Mouse (Mus musculus) neural tube, embryonic 12.5 days (tissue): ENCODE data around the gene Kcnn1. TPM values are rescaled to one million over a fixed set of nuclear protein-coding genes. Genes with fewer than 3 reads are reported as not detected.

Source experiments
- ATAC-seq: fragments of 200-750 bp; cut with Nextera tagmentation; 2 replicates; pipeline ENCODE4 v1.8.0; 2017; ENCODE audit warnings: low read depth, mild to moderate bottlenecking, moderate TSS enrichment, moderate library complexity; ENCODE audit not compliant: low FRiP score
- H3K27ac ChIP-seq: fragments of 300-500 bp; sonication (generic); 2 replicates; pipeline ENCODE4 v1.5.1; 2016
- H3K27me3 ChIP-seq: fragments of 300-500 bp; sonication (generic); replicated peaks from 2 replicates; pipeline ENCODE4 v1.6.1; 2016; ENCODE audit warnings: mild to moderate bottlenecking
- H3K36me3 ChIP-seq: fragments of 300-500 bp; sonication (generic); 2 replicates; pipeline ENCODE4 v1.6.1; 2016; ENCODE audit warnings: mild to moderate bottlenecking
- H3K4me1 ChIP-seq: fragments of 300-500 bp; sonication (generic); 2 replicates; pipeline ENCODE4 v1.6.1; 2016
- H3K4me2 ChIP-seq: fragments of 300-500 bp; sonication (generic); replicated peaks from 2 replicates; pipeline ENCODE4 v1.6.1; 2016; ENCODE audit warnings: mild to moderate bottlenecking
- H3K4me3 ChIP-seq: fragments of 300-500 bp; sonication (generic); 2 replicates; pipeline ENCODE4 v1.5.1; 2016
- H3K9ac ChIP-seq: fragments of 300-500 bp; sonication (generic); 2 replicates; pipeline ENCODE4 v1.6.1; 2016; ENCODE audit warnings: mild to moderate bottlenecking
- H3K9me3 ChIP-seq: fragments of 300-500 bp; sonication (generic); 2 replicates; pipeline ENCODE4 v1.6.1; 2016; ENCODE audit warnings: mild to moderate bottlenecking
- WGBS: fragments of 180-500 bp; shearing (Covaris S2); methylation state at CpG from one replicate; pipeline ENCODE4 v1.1.7; 2016; 5-methylcytosine and 5-hydroxymethylcytosine counted together
- polyA plus RNA-seq: library from polyadenylated mRNA; unstranded; fragments of >200 nt; fragmentation: Nextera tagmentation; extraction: Ambion mirVana; gene quantifications from 2 replicates; pipeline ENCODE4 v1.2.1, GENCODE M21; 2016

The Kcnn1 gene
- polyA plus RNA-seq, 1 experiment from 2014 or later, result 24.8 TPM

GRCm38 (mm10) chr8:70845108-70845507, 17.9 kb downstream of the Kcnn1 start:
- Histone ChIP-seq H3K27ac (no peak overlapping the region), H3K36me3 (no peaks in the 10 kb centered on the region), H3K9ac (no peak overlapping the region), H3K4me2 (no peak overlapping the region), H3K9me3 (no peaks in the 10 kb centered on the region), H3K4me1 (peaks cover 3% of the 10 kb centered on the region; the same call in 1 of the 2 replicates), H3K27me3 (no peaks in the 10 kb centered on the region), H3K4me3 (no peak overlapping the region)
- WGBS, result 39% methylated on average over 5 of the region's 5 CpGs
- ATAC-seq, result no peak

DNA sequence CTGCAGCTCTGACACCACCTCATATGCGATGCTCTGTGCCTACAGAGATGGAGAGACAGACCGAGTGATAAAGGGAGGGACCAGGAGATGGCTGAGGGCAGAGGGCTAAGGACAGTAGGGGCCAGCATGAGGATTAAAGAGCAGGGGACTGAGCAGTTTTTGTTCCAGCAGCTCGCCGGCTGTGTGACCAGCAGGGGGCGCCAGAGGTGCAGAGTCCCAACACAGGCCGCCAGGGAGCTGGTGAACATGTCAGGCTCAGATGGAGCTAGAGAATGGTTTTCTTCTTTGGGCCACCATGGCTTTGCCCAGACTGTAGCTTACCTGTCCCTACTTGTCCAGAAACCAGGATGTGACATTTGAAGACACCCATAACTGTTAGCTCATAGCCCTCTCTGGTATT, 18.5 kb downstream of the Kcnn1 start:
- Histone ChIP-seq H3K4me1 (peaks cover 3% of the 10 kb centered on the region; the same call in 1 of the 2 replicates), H3K27ac (no peak overlapping the region), H3K4me3 (no peak overlapping the region), H3K9me3 (no peaks in the 10 kb centered on the region), H3K36me3 (no peaks in the 10 kb centered on the region), H3K27me3 (no peaks in the 10 kb centered on the region), H3K4me2 (no peak overlapping the region), H3K9ac (0 out of 2 replicates have a peak overlapping the region, but pooled peaks have one; percentile 19)
- WGBS, result 3% methylated on average over 6 of the region's 6 CpGs
- 0 out of 2 replicates have a peak, but pooled peaks have one; percentile 1 for ATAC-seq

DNA sequence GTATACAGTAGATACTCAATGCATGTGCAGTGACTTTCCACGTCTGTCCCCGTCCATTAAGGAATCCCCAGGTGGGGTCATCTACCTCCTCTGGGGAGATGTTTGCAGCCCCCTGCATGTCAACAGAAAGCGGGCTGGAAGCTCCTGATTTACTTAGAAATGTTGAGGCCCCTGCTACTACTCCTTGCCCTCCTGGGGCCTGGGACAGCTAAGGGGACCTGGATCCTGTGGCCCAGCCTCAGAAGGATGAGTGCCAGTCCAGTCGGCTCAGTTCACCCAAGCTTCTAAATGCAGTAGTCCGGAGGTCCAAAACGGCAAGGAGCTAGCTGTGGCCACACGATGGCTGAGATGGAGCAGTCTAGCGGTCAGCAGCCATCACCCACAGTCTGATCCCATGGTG, 19.1 kb downstream of the Kcnn1 start:
- no peak overlapping the region for H3K4me2 ChIP-seq
- ATAC-seq, result no peak
- H3K27me3 ChIP-seq, result no peaks in the 10 kb centered on the region
- H3K4me1 ChIP-seq, result peaks cover 6% of the 10 kb centered on the region; the same call in 1 of the 2 replicates
- no peaks in the 10 kb centered on the region for H3K9me3 ChIP-seq
- WGBS, result 91% methylated on average over 8 of the region's 8 CpGs
- H3K9ac ChIP-seq, result 0 out of 2 replicates have a peak overlapping the region, but pooled peaks have one; percentile 19
- H3K27ac ChIP-seq, result no peak overlapping the region
- no peak overlapping the region for H3K4me3 ChIP-seq
- no peaks in the 10 kb centered on the region for H3K36me3 ChIP-seq

GRCm38 (mm10) chr8:70843214-70843773, 19.8 kb downstream of the Kcnn1 start:
- Histone ChIP-seq H3K27ac (no peak overlapping the region), H3K27me3 (no peaks in the 10 kb centered on the region), H3K36me3 (no peaks in the 10 kb centered on the region), H3K9ac (no peak overlapping the region), H3K4me2 (no peak overlapping the region), H3K4me3 (no peak overlapping the region), H3K9me3 (no peaks in the 10 kb centered on the region), H3K4me1 (peaks cover 12% of the 10 kb centered on the region)
- 82% methylated on average over 5 of the region's 5 CpGs for WGBS
- no peak for ATAC-seq

DNA sequence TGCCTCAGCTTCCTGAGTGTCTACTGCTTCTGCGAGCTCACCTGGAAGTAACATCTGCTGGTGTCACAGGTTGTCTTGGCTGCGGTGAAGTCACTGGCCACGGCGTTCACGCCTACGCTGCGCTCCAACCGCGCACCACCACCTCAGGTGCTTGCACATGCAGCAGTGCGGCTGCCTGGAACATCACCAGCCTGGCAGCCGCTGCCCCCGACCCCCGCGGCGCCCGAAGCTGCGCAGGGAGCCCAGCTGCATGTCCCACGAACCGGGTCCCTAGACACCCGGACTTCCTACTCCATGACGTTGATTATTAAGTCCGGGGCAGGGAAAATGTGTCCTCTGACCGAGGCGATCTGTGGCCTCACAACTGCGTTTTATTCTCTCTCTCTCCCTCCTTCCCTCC, 20.6 kb downstream of the Kcnn1 start:
- peaks cover 12% of the 10 kb centered on the region for H3K4me1 ChIP-seq
- 68% methylated on average over 25 of the region's 25 CpGs for WGBS
- H3K9ac ChIP-seq, result no peak overlapping the region
- no peak overlapping the region for H3K4me2 ChIP-seq
- no peak overlapping the region for H3K4me3 ChIP-seq
- no peak for ATAC-seq
- H3K9me3 ChIP-seq, result no peaks in the 10 kb centered on the region
- H3K27me3 ChIP-seq, result no peaks in the 10 kb centered on the region
- no peak overlapping the region for H3K27ac ChIP-seq
- no peaks in the 10 kb centered on the region for H3K36me3 ChIP-seq

DNA sequence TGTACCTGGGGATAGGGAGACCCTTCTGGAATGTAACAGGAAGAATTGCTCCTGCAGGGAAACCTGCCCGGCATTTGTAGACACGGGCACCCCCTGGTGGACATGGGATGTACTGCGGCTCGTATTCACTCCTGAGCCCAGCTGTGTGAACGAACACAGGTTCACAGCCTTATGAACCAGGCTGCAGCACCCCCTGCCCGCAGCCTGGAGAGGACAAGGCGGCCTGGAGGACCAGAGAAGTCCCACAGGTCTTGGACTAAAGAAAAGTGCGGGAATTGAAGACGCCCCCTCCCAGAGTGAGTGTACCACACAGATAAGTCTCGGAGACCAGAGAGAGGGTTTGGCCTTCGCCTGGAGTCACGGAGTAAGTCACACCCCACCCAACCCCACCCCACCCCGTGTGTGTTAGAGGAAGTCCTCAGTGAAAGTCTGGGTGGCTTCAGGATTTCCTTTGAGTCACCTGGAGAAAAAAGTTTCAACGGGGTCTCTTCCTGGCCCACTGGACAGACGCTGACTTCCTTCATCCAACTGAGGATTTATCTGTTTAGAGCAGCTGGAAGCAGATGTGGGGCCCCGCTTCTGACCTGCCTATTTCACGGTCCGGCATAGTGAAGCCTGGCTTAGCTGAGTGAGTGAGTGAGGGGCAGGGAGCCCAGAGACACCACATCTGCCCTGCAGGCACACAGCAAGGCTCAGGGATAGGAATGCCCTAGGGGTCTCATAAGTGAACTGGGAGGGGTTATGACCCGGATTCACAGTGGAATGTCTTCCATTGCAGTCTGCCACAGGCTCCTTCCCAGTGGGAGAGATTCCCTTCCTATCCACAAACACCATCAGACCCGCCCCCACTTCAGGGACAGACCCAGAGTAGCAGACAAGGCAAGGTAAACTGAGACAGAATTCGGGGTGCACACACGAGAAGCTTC, 21.6 kb downstream of the Kcnn1 start:
- no peak overlapping the region for H3K4me2 ChIP-seq
- H3K9me3 ChIP-seq, result no peaks in the 10 kb centered on the region
- no peaks in the 10 kb centered on the region for H3K27me3 ChIP-seq
- no peaks in the 10 kb centered on the region for H3K36me3 ChIP-seq
- no peak for ATAC-seq
- H3K4me1 ChIP-seq, result peaks cover 12% of the 10 kb centered on the region
- H3K9ac ChIP-seq, result no peak overlapping the region
- no peak overlapping the region for H3K4me3 ChIP-seq
- H3K27ac ChIP-seq, result no peak overlapping the region
- 39% methylated on average over 22 of the region's 22 CpGs for WGBS

- no peaks in the 10 kb centered on the region for H3K9me3 ChIP-seq
- no peak overlapping the region for H3K9ac ChIP-seq
- no peak overlapping the region for H3K27ac ChIP-seq
- no peak for ATAC-seq
- H3K4me1 ChIP-seq, result peaks cover 12% of the 10 kb centered on the region
- no peak overlapping the region for H3K4me3 ChIP-seq
- WGBS, result 51% methylated on average over 10 of the region's 10 CpGs
- no peaks in the 10 kb centered on the region for H3K27me3 ChIP-seq
- no peak overlapping the region for H3K4me2 ChIP-seq
- H3K36me3 ChIP-seq, result peaks cover 6% of the 10 kb centered on the region; the same call in 1 of the 2 replicates
These were observed 22.5 kb downstream of the Kcnn1 start for GRCm38 (mm10) chr8:70840590-70840989.

DNA sequence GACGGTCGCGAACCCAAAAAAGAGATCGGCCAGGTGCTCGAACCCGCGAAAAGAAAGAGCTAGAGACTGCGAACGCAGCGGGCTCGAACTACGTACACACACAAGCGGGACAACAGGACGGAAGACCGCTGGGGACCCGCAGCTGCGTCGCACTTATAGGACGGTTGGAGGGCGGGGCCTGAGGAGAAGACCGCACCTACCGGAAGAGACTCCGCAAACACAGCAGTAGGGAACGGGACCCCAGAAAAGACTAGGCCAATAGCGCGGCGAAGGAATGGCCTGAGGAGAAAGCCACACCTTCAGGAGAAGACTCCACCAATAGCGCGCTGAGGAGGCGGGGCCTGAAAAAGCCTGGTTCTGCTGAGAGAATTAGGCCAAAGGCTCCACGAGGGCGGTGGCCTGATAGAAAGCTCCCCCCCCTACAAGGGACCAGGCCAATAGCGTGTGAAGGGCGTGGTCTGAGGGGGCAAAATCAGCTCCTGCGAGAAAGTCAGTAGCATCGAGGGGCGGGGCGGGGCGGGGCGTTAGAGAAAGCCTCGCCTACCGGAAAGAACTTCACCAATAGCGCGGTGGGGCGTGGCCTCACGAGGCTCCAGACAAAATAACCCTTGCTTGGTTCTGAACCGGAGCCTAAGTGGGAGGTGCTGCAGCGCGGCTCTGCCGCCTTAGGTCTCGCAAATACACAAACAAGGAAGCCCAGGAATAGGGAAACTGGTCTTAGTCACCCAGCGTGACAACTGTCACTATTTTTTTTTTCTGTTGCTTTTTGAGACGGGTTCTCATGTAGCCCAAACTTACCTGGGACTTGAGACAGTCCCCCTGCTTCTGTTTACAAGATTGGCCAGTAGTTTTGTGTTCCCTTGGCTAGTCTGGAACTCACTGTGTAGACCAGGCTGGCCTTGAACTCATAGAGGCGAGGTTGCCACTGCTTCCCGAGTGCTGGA, 23.4 kb downstream of the Kcnn1 start, which contains the start of gene Arrdc2:
Arrdc2 (minus strand) TSS at position 313 of the 944 bp plus-strand sequence.
- Histone ChIP-seq H3K4me3 (peak within 1 kb of the TSS; percentile 57), H3K27me3 (no peaks in the 10 kb centered on the region), H3K4me1 (peaks cover 10% of the 10 kb centered on the region), H3K27ac (peak within 1 kb of the TSS; percentile 42; the same call in 1 of the 2 replicates), H3K9ac (peak within 1 kb of the TSS; percentile 79), H3K36me3 (peaks cover 13% of the 10 kb centered on the region; the same call in 1 of the 2 replicates), H3K9me3 (no peaks in the 10 kb centered on the region), H3K4me2 (peak within 1 kb of the TSS; percentile 78)
- WGBS, result 3% methylated on average over 55 of the region's 55 CpGs
- ATAC-seq, result peak; percentile 94

GRCm38 (mm10) chr8:70838654-70839407, 24.2 kb downstream of the Kcnn1 start:
- Histone ChIP-seq H3K36me3 (peaks cover 13% of the 10 kb centered on the region; the same call in 1 of the 2 replicates), H3K4me3 (peak overlapping the region; percentile 57), H3K9me3 (no peaks in the 10 kb centered on the region), H3K4me1 (peaks cover 9% of the 10 kb centered on the region), H3K4me2 (peak overlapping the region; percentile 78), H3K9ac (peak overlapping the region; percentile 79), H3K27ac (peak overlapping the region; percentile 42; the same call in 1 of the 2 replicates), H3K27me3 (no peaks in the 10 kb centered on the region)
- peak; percentile 49 for ATAC-seq
- 3% methylated on average over 66 of the region's 66 CpGs for WGBS

- Histone ChIP-seq H3K9ac (no peak overlapping the region), H3K4me2 (no peak overlapping the region), H3K27me3 (no peaks in the 10 kb centered on the region), H3K27ac (no peak overlapping the region), H3K4me3 (no peak overlapping the region), H3K36me3 (peaks cover 13% of the 10 kb centered on the region; the same call in 1 of the 2 replicates), H3K4me1 (peaks cover 13% of the 10 kb centered on the region), H3K9me3 (no peaks in the 10 kb centered on the region)
- no peak for ATAC-seq
- 89% methylated on average over 12 of the region's 12 CpGs for WGBS
These were observed 26.4 kb downstream of the Kcnn1 start for GRCm38 (mm10) chr8:70836666-70837065.

DNA sequence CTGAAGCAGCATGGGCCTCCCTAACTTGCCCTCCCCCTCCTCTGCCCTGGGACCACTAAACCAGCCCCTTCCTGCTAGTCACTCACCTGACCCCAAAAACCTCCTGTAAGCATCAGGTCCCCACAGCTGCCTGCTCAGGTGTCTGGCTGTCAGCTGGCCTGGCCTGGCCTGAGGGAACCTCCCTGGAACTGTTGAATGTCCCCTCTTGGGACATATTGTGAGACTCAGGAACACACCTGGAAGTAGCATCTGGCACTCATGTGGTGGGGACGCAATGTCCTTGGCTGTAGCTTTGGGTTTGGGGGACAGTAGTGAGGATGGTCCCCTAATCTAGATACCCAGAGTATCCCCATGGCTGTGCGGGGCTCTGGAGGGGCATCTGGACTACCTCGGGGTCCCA, 29.0 kb downstream of the Kcnn1 start:
- no peak overlapping the region for H3K9ac ChIP-seq
- no peaks in the 10 kb centered on the region for H3K9me3 ChIP-seq
- no peaks in the 10 kb centered on the region for H3K27me3 ChIP-seq
- no peak overlapping the region for H3K4me3 ChIP-seq
- no peak overlapping the region for H3K4me2 ChIP-seq
- peaks cover 13% of the 10 kb centered on the region; the same call in 1 of the 2 replicates for H3K36me3 ChIP-seq
- ATAC-seq, result no peak
- no peak overlapping the region for H3K27ac ChIP-seq
- peaks cover 12% of the 10 kb centered on the region for H3K4me1 ChIP-seq
- 98% methylated on average over 3 of the region's 3 CpGs for WGBS
